In genomic region chr1:171043594-171044153, GRCm38 (mm10) we compare ENCODE assay signal across 8 mouse cellular contexts. TPM values are rescaled to one million over a fixed set of nuclear protein-coding genes. Genes with fewer than 3 reads are reported as not detected.
A peak's percentile ranks its signal among the peaks of the same experiment; 100 is the strongest.
DNase-seq lines count a peak whose midpoint lies in the region; ATAC-seq lines count a peak whose summit lies in the region.

No protein-coding gene starts in this region.

- WGBS in kidney, embryonic 14.5 days, result 79% methylated on average over 3 of the region's 3 CpGs
- 81% methylated on average over 3 of the region's 3 CpGs for whole genome bisulfite sequencing in hindbrain, embryonic 13.5 days
- 68% methylated on average over 3 of the region's 3 CpGs for whole genome bisulfite sequencing in midbrain, embryonic 13.5 days

- no peaks in the 10 kb centered on the region for H3K9me3 ChIP-seq in kidney, embryonic 14.5 days (ENCODE audit: control insufficient read depth, low read length)
- H3K9me3 ChIP-seq in hindbrain, embryonic 13.5 days, result no peaks in the 10 kb centered on the region
- no peaks in the 10 kb centered on the region for H3K9me3 ChIP-seq in midbrain, embryonic 13.5 days

- H3K27ac ChIP-seq in kidney, embryonic 14.5 days (ENCODE audit: low read depth, low read length), result no peak overlapping the region; the same call in 1 of the 2 replicates
- no peak overlapping the region for H3K27ac ChIP-seq in hindbrain, embryonic 13.5 days
- H3K27ac ChIP-seq in midbrain, embryonic 13.5 days, result peak overlapping the region; percentile 80

- H3K4me2 ChIP-seq in kidney, embryonic 14.5 days (replicated peaks; ENCODE audit: low read depth, low read length), result peak overlapping the region; percentile 45; the same call in 1 of the 2 replicates
- H3K4me2 ChIP-seq in hindbrain, embryonic 13.5 days, result peak overlapping the region; percentile 54
- H3K4me2 ChIP-seq in midbrain, embryonic 13.5 days (replicated peaks), result peak overlapping the region; percentile 52

- H3K4me3 ChIP-seq in kidney, embryonic 14.5 days (ENCODE audit: low read length), result peak overlapping the region; percentile 58
- peak overlapping the region; percentile 62 for H3K4me3 ChIP-seq in hindbrain, embryonic 13.5 days
- peak overlapping the region; percentile 66 for H3K4me3 ChIP-seq in midbrain, embryonic 13.5 days (replicated peaks)

- no peaks in the 10 kb centered on the region for H3K4me1 ChIP-seq in kidney, embryonic 14.5 days (ENCODE audit: control insufficient read depth, insufficient read depth, low read length)
- H3K4me1 ChIP-seq in hindbrain, embryonic 13.5 days (replicated peaks), result peaks cover 5% of the 10 kb centered on the region; the same call in 1 of the 2 replicates
- peaks cover 4% of the 10 kb centered on the region for H3K4me1 ChIP-seq in midbrain, embryonic 13.5 days (replicated peaks)

- no peaks in the 10 kb centered on the region for H3K27me3 ChIP-seq in kidney, embryonic 14.5 days (ENCODE audit: control insufficient read depth, insufficient read depth, low read length)
- H3K27me3 ChIP-seq in hindbrain, embryonic 13.5 days, result peaks cover 3% of the 10 kb centered on the region; the same call in 1 of the 2 replicates
- H3K27me3 ChIP-seq in midbrain, embryonic 13.5 days, result no peaks in the 10 kb centered on the region

- ATAC-seq in kidney, embryonic 14.5 days (ENCODE audit: low FRiP score, low TSS enrichment), result no peak
- no peak for ATAC-seq in hindbrain, embryonic 13.5 days (ENCODE audit: low FRiP score)
- ATAC-seq in midbrain, embryonic 13.5 days, result no peak
- no peak for ATAC-seq in megakaryocyte-erythroid progenitor cell, adult 5-6 weeks (replicated peaks; ENCODE audit: low FRiP score, low TSS enrichment, poor library complexity, severe bottlenecking)

- no peak for DNase-seq in kidney, adult 9 months
- DNase-seq in T-cell, adult 2 months (ENCODE audit: low spot score), result peak; percentile 16
- DNase-seq in left cerebral cortex, adult 9 months (ENCODE audit: low spot score in 2 of 2), result no peak
- no peak for DNase-seq in adrenal gland, adult 18-20 months (ENCODE audit: low spot score in 2 of 2)

- H3K9ac ChIP-seq in kidney, embryonic 14.5 days (ENCODE audit: low read depth, low read length), result no peak overlapping the region
- H3K9ac ChIP-seq in hindbrain, embryonic 13.5 days, result peak overlapping the region; percentile 72
- H3K9ac ChIP-seq in midbrain, embryonic 13.5 days (replicated peaks), result peak overlapping the region; percentile 61

- no peaks in the 10 kb centered on the region for H3K36me3 ChIP-seq in kidney, embryonic 14.5 days (ENCODE audit: control insufficient read depth, insufficient read depth, low read length)
- no peaks in the 10 kb centered on the region for H3K36me3 ChIP-seq in hindbrain, embryonic 13.5 days
- no peaks in the 10 kb centered on the region for H3K36me3 ChIP-seq in midbrain, embryonic 13.5 days

RNA-seq across cellular contexts. Expression of gene Fcgr3, which starts 21.1 kb away (rescaled TPM):
- polyA plus RNA-seq in kidney, embryonic 14.5 days (2014; fragmentation: Nextera tagmentation; extraction: Ambion mirVana), result 7.0 and 7.9 TPM in 2 replicates
- polyA plus RNA-seq in hindbrain, embryonic 13.5 days (2015; fragmentation: Nextera tagmentation; extraction: Ambion mirVana), result 8.1 and 10.0 TPM in 2 replicates
- 4.8 and 6.0 TPM in 2 replicates for polyA plus RNA-seq in midbrain, embryonic 13.5 days (2015; fragmentation: Nextera tagmentation; extraction: Ambion mirVana)
- total RNA-seq in megakaryocyte-erythroid progenitor cell, adult 5-6 weeks (2014; fragmentation: Nextera tagmentation), result 1.4 and 6.3 TPM in 2 replicates
- total RNA-seq in megakaryocyte-erythroid progenitor cell, adult 5-6 weeks (2017), result 1.9 and 2.2 TPM in 2 replicates
- total RNA-seq in adrenal gland, adult 18-20 months (2021), result 10 to 100 TPM; 17.7 to 32.8 TPM

RNA-seq across cellular contexts. Expression of gene Fcgr4, which starts 25.0 kb away (rescaled TPM):
- 0.97 and 1.0 TPM in 2 replicates for polyA plus RNA-seq in kidney, embryonic 14.5 days (2014; fragmentation: Nextera tagmentation; extraction: Ambion mirVana)
- 0.31 TPM in 2 replicates for polyA plus RNA-seq in hindbrain, embryonic 13.5 days (2015; fragmentation: Nextera tagmentation; extraction: Ambion mirVana)
- 0.15 TPM in 1 of 2 replicates, not detected in the other for polyA plus RNA-seq in midbrain, embryonic 13.5 days (2015; fragmentation: Nextera tagmentation; extraction: Ambion mirVana)
- total RNA-seq in megakaryocyte-erythroid progenitor cell, adult 5-6 weeks (2014; fragmentation: Nextera tagmentation), result 0.40 TPM in 1 of 2 replicates, not detected in the other
- total RNA-seq in megakaryocyte-erythroid progenitor cell, adult 5-6 weeks (2017), result not detected in 2 replicates
- total RNA-seq in adrenal gland, adult 18-20 months (2021), result 10 to 100 TPM in 1 of 2 experiments, 1 to 10 TPM in 1; 5.8 to 13.0 TPM
